Mouse (Mus musculus): ENCODE measurements around the gene Snx1.

Snx1 gene

GRCm38 (mm10) chr9:66084171-66084570 is 42.2 kb downstream of the Snx1 start:
- no peak for DNase-seq

- DNase-seq: no peak
Measured at GRCm38 (mm10) chr9:66081999-66082398, 44.4 kb downstream of the Snx1 start.

- DNase-seq: no peak
Measured at GRCm38 (mm10) chr9:66080804-66081459, 45.5 kb downstream of the Snx1 start.

- no peak for DNase-seq
Measured at GRCm38 (mm10) chr9:66078493-66078892, 47.9 kb downstream of the Snx1 start.

GRCm38 (mm10) chr9:66078072-66078471 is 48.3 kb downstream of the Snx1 start:
- no peak for DNase-seq

- DNase-seq: no peak
Measured at GRCm38 (mm10) chr9:66072754-66073153, 53.6 kb downstream of the Snx1 start.

- DNase-seq: no peak
Measured at GRCm38 (mm10) chr9:66070151-66070550, 56.2 kb downstream of the Snx1 start.

GRCm38 (mm10) chr9:66069583-66069982 is 56.8 kb downstream of the Snx1 start, which contains the start of gene Snx22:
Gene Snx22 (minus strand): TSS chr9:66069719.
- DNase-seq: peak; percentile 62

GRCm38 (mm10) chr9:66068971-66069391 is 57.4 kb downstream of the Snx1 start:
- peak; percentile 32 for DNase-seq

- no peak for DNase-seq
Measured at GRCm38 (mm10) chr9:66068056-66068455, 58.3 kb downstream of the Snx1 start.

- DNase-seq: peak; percentile 21
Measured at GRCm38 (mm10) chr9:66067542-66067941, 58.8 kb downstream of the Snx1 start.

GRCm38 (mm10) chr9:66066791-66067190 is 59.6 kb downstream of the Snx1 start:
- DNase-seq: no peak

- no peak for DNase-seq
Measured at GRCm38 (mm10) chr9:66064316-66064715, 62.1 kb downstream of the Snx1 start.

- DNase-seq: no peak
Measured at GRCm38 (mm10) chr9:66063446-66063845, 62.9 kb downstream of the Snx1 start.

- no peak for DNase-seq
Measured at GRCm38 (mm10) chr9:66061656-66062055, 64.7 kb downstream of the Snx1 start.

- no peak for DNase-seq
Measured at GRCm38 (mm10) chr9:66060986-66061385, 65.4 kb downstream of the Snx1 start.

GRCm38 (mm10) chr9:66060308-66060647 is 66.1 kb downstream of the Snx1 start:
- no peak for DNase-seq

- peak; percentile 97 for DNase-seq
Measured at GRCm38 (mm10) chr9:66059583-66060307, 66.6 kb downstream of the Snx1 start, which contains the start of gene Ppib. Gene Ppib (plus strand): TSS chr9:66060222.

- no peak for DNase-seq
Measured at GRCm38 (mm10) chr9:66053620-66054019, 72.8 kb downstream of the Snx1 start.

- no peak for DNase-seq
Measured at GRCm38 (mm10) chr9:66052731-66053130, 73.7 kb downstream of the Snx1 start.

GRCm38 (mm10) chr9:66051493-66051892 is 74.9 kb downstream of the Snx1 start:
- DNase-seq: no peak

- DNase-seq: no peak
Measured at GRCm38 (mm10) chr9:66049931-66050601, 76.3 kb downstream of the Snx1 start.

- no peak for DNase-seq
Measured at GRCm38 (mm10) chr9:66043241-66043640, 83.1 kb downstream of the Snx1 start.

GRCm38 (mm10) chr9:66042331-66042730 is 84.1 kb downstream of the Snx1 start:
- no peak for DNase-seq
